Mouse (Mus musculus): Measurements from ENCODE around the gene Gmfb. TPM values are rescaled to one million over a fixed set of nuclear protein-coding genes. Genes with fewer than 3 reads are reported as not detected.

The Gmfb gene
- polyA plus RNA-seq, 1 experiment = 87.9 TPM

- peaks cover 7% of the 10 kb centered on the region for H3K4me1 ChIP-seq (ENCODE audit: control insufficient read depth, insufficient read depth, low read length)
- H3K27ac ChIP-seq (ENCODE audit: insufficient read depth, low read length) = no peak overlapping the region
- H3K4me3 ChIP-seq (ENCODE audit: insufficient read depth, low read length) = no peak overlapping the region
- TF ChIP-seq CTCF (IDR thresholded peaks at IDR 0.05; ENCODE audit: borderline replicate concordance, insufficient read depth, low read length) = no peak
- no peak for TF ChIP-seq POLR2A (IDR thresholded peaks at IDR 0.05; ENCODE audit: low read depth, low read length)
These were observed 15.9 kb downstream of the Gmfb start for GRCm38 (mm10) chr14:46806186-46806585.

GRCm38 (mm10) chr14:46803791-46804190 lies 18.3 kb downstream of the Gmfb start:
- TF ChIP-seq CTCF (IDR thresholded peaks at IDR 0.05; ENCODE audit: borderline replicate concordance, insufficient read depth, low read length) (no peak), POLR2A (IDR thresholded peaks at IDR 0.05; ENCODE audit: low read depth, low read length) (no peak)
- peaks cover 13% of the 10 kb centered on the region for H3K4me1 ChIP-seq (ENCODE audit: control insufficient read depth, insufficient read depth, low read length)
- peak overlapping the region; percentile 69 for H3K27ac ChIP-seq (ENCODE audit: insufficient read depth, low read length)
- H3K4me3 ChIP-seq (ENCODE audit: insufficient read depth, low read length) = no peak overlapping the region

- Histone ChIP-seq H3K4me3 (ENCODE audit: insufficient read depth, low read length) (no peak overlapping the region), H3K27ac (ENCODE audit: insufficient read depth, low read length) (peak overlapping the region; percentile 69), H3K4me1 (ENCODE audit: control insufficient read depth, insufficient read depth, low read length) (peaks cover 13% of the 10 kb centered on the region)
- TF ChIP-seq CTCF (IDR thresholded peaks at IDR 0.05; ENCODE audit: borderline replicate concordance, insufficient read depth, low read length) = no peak
- TF ChIP-seq POLR2A (IDR thresholded peaks at IDR 0.05; ENCODE audit: low read depth, low read length) = no peak
These were observed 18.8 kb downstream of the Gmfb start for GRCm38 (mm10) chr14:46803259-46803658.

GRCm38 (mm10) chr14:46800684-46801345 lies 21.2 kb downstream of the Gmfb start:
- Histone ChIP-seq H3K4me3 (ENCODE audit: insufficient read depth, low read length) (no peak overlapping the region), H3K4me1 (ENCODE audit: control insufficient read depth, insufficient read depth, low read length) (peaks cover 13% of the 10 kb centered on the region), H3K27ac (ENCODE audit: insufficient read depth, low read length) (peak overlapping the region; percentile 43; the same call in 1 of the 2 replicates)
- no peak for TF ChIP-seq POLR2A (IDR thresholded peaks at IDR 0.05; ENCODE audit: low read depth, low read length)
- no peak for TF ChIP-seq CTCF (IDR thresholded peaks at IDR 0.05; ENCODE audit: borderline replicate concordance, insufficient read depth, low read length)

- Histone ChIP-seq H3K4me3 (ENCODE audit: insufficient read depth, low read length) (no peak overlapping the region), H3K4me1 (ENCODE audit: control insufficient read depth, insufficient read depth, low read length) (peaks cover 3% of the 10 kb centered on the region; the same call in 1 of the 2 replicates), H3K27ac (ENCODE audit: insufficient read depth, low read length) (no peak overlapping the region)
- TF ChIP-seq POLR2A (IDR thresholded peaks at IDR 0.05; ENCODE audit: low read depth, low read length) = no peak
- no peak for TF ChIP-seq CTCF (IDR thresholded peaks at IDR 0.05; ENCODE audit: borderline replicate concordance, insufficient read depth, low read length)
These were observed 27.9 kb downstream of the Gmfb start for GRCm38 (mm10) chr14:46794157-46794556.

GRCm38 (mm10) chr14:46790723-46791122 lies 31.3 kb downstream of the Gmfb start:
- Histone ChIP-seq H3K4me3 (ENCODE audit: insufficient read depth, low read length) (no peak overlapping the region), H3K4me1 (ENCODE audit: control insufficient read depth, insufficient read depth, low read length) (peaks cover 5% of the 10 kb centered on the region; the same call in 1 of the 2 replicates)

GRCm38 (mm10) chr14:46790303-46790702 lies 31.7 kb downstream of the Gmfb start:
- H3K27ac ChIP-seq (ENCODE audit: insufficient read depth, low read length) = no peak overlapping the region
- H3K4me1 ChIP-seq (ENCODE audit: control insufficient read depth, insufficient read depth, low read length) = peaks cover 5% of the 10 kb centered on the region; the same call in 1 of the 2 replicates
- no peak overlapping the region for H3K4me3 ChIP-seq (ENCODE audit: insufficient read depth, low read length)
- TF ChIP-seq CTCF (IDR thresholded peaks at IDR 0.05; ENCODE audit: borderline replicate concordance, insufficient read depth, low read length) = no peak
- TF ChIP-seq POLR2A (IDR thresholded peaks at IDR 0.05; ENCODE audit: low read depth, low read length) = no peak

More at GRCm38 (mm10) chr14:46790723-46791122, 31.3 kb downstream of the Gmfb start:
- H3K27ac ChIP-seq (ENCODE audit: insufficient read depth, low read length) = peak overlapping the region; percentile 49; the same call in 1 of the 2 replicates
- TF ChIP-seq POLR2A (IDR thresholded peaks at IDR 0.05; ENCODE audit: low read depth, low read length) (no peak), CTCF (IDR thresholded peaks at IDR 0.05; ENCODE audit: borderline replicate concordance, insufficient read depth, low read length) (no peak)

GRCm38 (mm10) chr14:46788505-46788901 lies 33.5 kb downstream of the Gmfb start:
- peaks cover 5% of the 10 kb centered on the region; the same call in 1 of the 2 replicates for H3K4me1 ChIP-seq (ENCODE audit: control insufficient read depth, insufficient read depth, low read length)
- H3K27ac ChIP-seq (ENCODE audit: insufficient read depth, low read length) = no peak overlapping the region
- TF ChIP-seq CTCF (IDR thresholded peaks at IDR 0.05; ENCODE audit: borderline replicate concordance, insufficient read depth, low read length) = no peak
- no peak for TF ChIP-seq POLR2A (IDR thresholded peaks at IDR 0.05; ENCODE audit: low read depth, low read length)
- H3K4me3 ChIP-seq (ENCODE audit: insufficient read depth, low read length) = no peak overlapping the region

GRCm38 (mm10) chr14:46787787-46788504 lies 34.1 kb downstream of the Gmfb start, which contains the start of gene Cnih1:
Cnih1 (minus strand) TSS chr14:46788411.
- Histone ChIP-seq H3K27ac (ENCODE audit: insufficient read depth, low read length) (peak within 1 kb of the TSS; percentile 94), H3K4me3 (ENCODE audit: insufficient read depth, low read length) (peak within 1 kb of the TSS; percentile 99), H3K4me1 (ENCODE audit: control insufficient read depth, insufficient read depth, low read length) (peaks cover 5% of the 10 kb centered on the region; the same call in 1 of the 2 replicates)
- peak; percentile 81 for TF ChIP-seq POLR2A (IDR thresholded peaks at IDR 0.05; ENCODE audit: low read depth, low read length)
- TF ChIP-seq CTCF (IDR thresholded peaks at IDR 0.05; ENCODE audit: borderline replicate concordance, insufficient read depth, low read length) = no peak; the same call in 1 of the 2 replicates

- Histone ChIP-seq H3K4me3 (ENCODE audit: insufficient read depth, low read length) (peak overlapping the region; percentile 99), H3K27ac (ENCODE audit: insufficient read depth, low read length) (peak overlapping the region; percentile 94), H3K4me1 (ENCODE audit: control insufficient read depth, insufficient read depth, low read length) (peaks cover 5% of the 10 kb centered on the region; the same call in 1 of the 2 replicates)
- TF ChIP-seq CTCF (IDR thresholded peaks at IDR 0.05; ENCODE audit: borderline replicate concordance, insufficient read depth, low read length) (no peak), POLR2A (IDR thresholded peaks at IDR 0.05; ENCODE audit: low read depth, low read length) (no peak)
These were observed 34.6 kb downstream of the Gmfb start for GRCm38 (mm10) chr14:46787454-46787786.
